Mouse (Mus musculus) embryonic facial prominence, embryonic 11.5 days (tissue): Measurements from ENCODE around the gene Gm6657. TPM values are rescaled to one million over a fixed set of nuclear protein-coding genes. Genes with fewer than 3 reads are reported as not detected.
A peak's percentile ranks its signal among the peaks of the same experiment; 100 is the strongest.

Experiments
- ATAC-seq: fragments of 200-750 bp; cut with Nextera tagmentation; replicated peaks from 2 replicates; pipeline ENCODE4 v1.8.0; 2017; ENCODE audit warnings: low read depth; ENCODE audit not compliant: insufficient number of reproducible peaks, low FRiP score, low TSS enrichment
- DNase-seq: peaks from one replicate; pipeline ENCODE4 v3.0.0-alpha.2; 2015; ENCODE audit warnings: low spot score
- H3K27ac ChIP-seq: fragments of 300-500 bp; sonication (generic); replicated peaks from 2 replicates; pipeline ENCODE4 v1.5.1; 2014; ENCODE audit warnings: mild to moderate bottlenecking, low read depth, low read length, control low read depth
- H3K27me3 ChIP-seq: fragments of 300-500 bp; sonication (generic); 2 replicates; pipeline ENCODE4 v1.6.1; 2014; ENCODE audit warnings: mild to moderate bottlenecking, low read length, moderate library complexity, mixed read lengths; ENCODE audit not compliant: control insufficient read depth, insufficient read depth
- H3K36me3 ChIP-seq: fragments of 300-500 bp; sonication (generic); replicated peaks from 2 replicates; pipeline ENCODE4 v1.6.1; 2014; ENCODE audit warnings: low read depth, mild to moderate bottlenecking, low read length, moderate library complexity, mixed read lengths; ENCODE audit not compliant: control insufficient read depth, insufficient read depth
- H3K4me1 ChIP-seq: fragments of 300-500 bp; sonication (generic); 2 replicates; pipeline ENCODE4 v1.6.1; 2014; ENCODE audit warnings: low read length, mixed read lengths; ENCODE audit not compliant: control insufficient read depth, insufficient read depth
- H3K4me2 ChIP-seq: fragments of 300-500 bp; sonication (generic); 2 replicates; pipeline ENCODE4 v1.6.1; 2014; ENCODE audit warnings: low read depth, mild to moderate bottlenecking, control low read depth, low read length, moderate library complexity
- H3K4me3 ChIP-seq: fragments of 300-500 bp; sonication (generic); 2 replicates; pipeline ENCODE4 v1.5.1; 2014; ENCODE audit warnings: low read depth, low read length, control low read depth
- H3K9ac ChIP-seq: fragments of 300-500 bp; sonication (generic); replicated peaks from 2 replicates; pipeline ENCODE4 v1.6.1; 2014; ENCODE audit warnings: mild to moderate bottlenecking, control low read depth, low read length
- H3K9me3 ChIP-seq: fragments of 300-500 bp; sonication (generic); replicated peaks from 2 replicates; pipeline ENCODE4 v1.6.1; 2016; ENCODE audit warnings: mild to moderate bottlenecking, low read length, inconsistent platforms, mixed read lengths; ENCODE audit not compliant: control insufficient read depth
- WGBS: fragments of 180-500 bp; shearing (Covaris S2); extraction: QIAGEN DNeasy Blood & Tissue Kit; methylation state at CpG from one replicate; pipeline ENCODE4 v1.1.7; 2014; 5-methylcytosine and 5-hydroxymethylcytosine counted together
- polyA plus RNA-seq: library from polyadenylated mRNA; unstranded; fragments of >200 nt; fragmentation: Nextera tagmentation; extraction: Ambion mirVana; gene quantifications from 2 replicates; pipeline ENCODE4 v1.2.1, GENCODE M21; 2014

The Gm6657 gene
- polyA plus RNA-seq, 1 experiment from 2014 or later, result not detected

DNA sequence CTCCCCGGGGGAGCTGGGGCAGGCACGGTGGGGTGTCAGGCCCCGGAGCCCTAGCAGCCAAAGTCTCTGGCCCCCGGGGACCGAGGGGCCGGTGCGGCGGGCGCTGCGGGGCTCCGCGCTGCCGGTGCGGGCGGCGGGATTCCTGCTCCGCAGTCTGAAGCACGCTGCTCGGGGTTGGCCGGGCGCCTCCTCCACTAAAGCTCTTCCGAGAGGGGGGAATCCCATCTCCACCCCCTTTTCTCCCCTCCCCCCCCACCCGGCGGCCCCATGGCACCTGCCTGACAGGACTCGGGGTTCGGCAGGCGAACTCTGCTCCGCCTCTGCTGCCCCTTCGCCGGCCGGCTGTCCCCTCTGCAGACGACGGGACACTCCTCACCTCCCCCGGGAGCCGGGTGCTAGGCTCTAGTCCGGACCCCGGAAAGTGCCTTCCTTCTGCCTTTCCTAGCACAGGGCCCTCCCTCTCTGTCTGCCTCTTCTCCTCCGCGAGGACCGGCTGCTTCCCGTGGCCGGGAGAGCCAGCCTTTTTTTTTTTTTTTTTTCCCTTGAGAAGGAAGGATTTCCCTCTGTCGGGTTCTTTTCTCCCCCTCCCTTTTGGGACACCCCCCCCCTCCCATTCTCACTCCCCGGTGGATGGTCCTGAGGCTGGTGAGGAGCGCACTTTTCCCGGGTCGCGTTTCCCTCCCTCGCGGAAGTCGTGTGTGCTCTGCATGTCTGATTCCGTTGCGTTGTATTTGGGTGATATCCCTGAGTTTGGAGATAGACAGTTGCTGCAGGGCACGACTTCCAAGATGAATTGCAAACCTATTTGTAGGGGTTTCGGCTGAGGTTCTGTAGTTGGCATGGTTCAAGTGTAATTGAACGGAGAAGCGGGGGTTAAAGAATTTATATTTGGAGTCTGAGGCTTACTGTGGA, 33.2 kb downstream of the Gm6657 start:
- peak overlapping the region; percentile 95; the same call in 1 of the 2 replicates for H3K27ac ChIP-seq
- peak overlapping the region; percentile 86 for H3K9ac ChIP-seq
- H3K27me3 ChIP-seq, result no peaks in the 10 kb centered on the region
- H3K4me1 ChIP-seq, result no peaks in the 10 kb centered on the region
- ATAC-seq (peak; percentile 26), DNase-seq (peak; percentile 36)
- WGBS, result under 1% methylated on average over 49 of the region's 57 CpGs
- peak overlapping the region; percentile 97 for H3K4me3 ChIP-seq
- no peaks in the 10 kb centered on the region for H3K9me3 ChIP-seq
- no peaks in the 10 kb centered on the region for H3K36me3 ChIP-seq
- H3K4me2 ChIP-seq, result peak overlapping the region; percentile 81

DNA sequence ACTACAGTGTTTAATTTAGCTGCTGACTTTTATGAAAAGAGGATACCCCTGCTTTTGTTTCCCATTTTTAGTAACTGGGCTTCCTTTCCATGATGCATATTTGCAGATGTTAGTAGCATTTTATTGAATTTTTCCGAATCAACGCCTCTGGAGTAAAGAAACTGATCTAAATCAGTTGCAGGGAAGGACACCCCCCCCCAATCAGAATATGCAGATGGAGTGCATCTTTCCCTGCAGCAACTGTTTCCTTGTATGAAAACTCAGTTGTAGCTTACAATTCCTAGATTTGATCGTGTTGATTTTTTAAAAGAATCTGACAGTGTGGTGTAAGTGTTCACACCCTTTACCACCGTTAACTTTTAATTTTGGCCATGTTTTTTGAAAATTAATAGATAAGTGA, 34.1 kb downstream of the Gm6657 start:
- Histone ChIP-seq H3K27ac (no peak overlapping the region), H3K27me3 (no peaks in the 10 kb centered on the region), H3K36me3 (no peaks in the 10 kb centered on the region), H3K4me1 (no peaks in the 10 kb centered on the region), H3K4me3 (no peak overlapping the region), H3K9me3 (no peaks in the 10 kb centered on the region), H3K4me2 (no peak overlapping the region), H3K9ac (no peak overlapping the region)
- WGBS, result 45% methylated on average over 4 of the region's 4 CpGs
- DNase-seq (no peak), ATAC-seq (no peak)

DNA sequence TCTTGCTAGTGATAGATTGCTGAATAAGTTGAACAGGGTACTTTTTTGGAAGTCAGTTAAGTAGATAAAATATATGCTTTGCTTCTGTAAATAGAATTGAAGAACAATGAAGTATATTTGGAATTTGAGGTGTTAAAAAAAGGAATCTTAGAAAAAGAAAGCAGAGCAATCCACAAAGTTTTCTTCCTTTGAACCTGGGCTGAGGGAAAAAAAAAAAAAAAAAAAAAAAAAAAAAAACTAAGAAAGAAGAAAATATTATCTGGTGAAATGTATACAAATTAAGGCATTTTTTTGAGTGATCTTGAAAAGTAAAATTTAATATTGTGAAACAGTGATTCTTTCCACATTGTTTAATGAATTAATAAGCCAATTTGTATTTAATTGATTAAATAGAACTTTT, 38.5 kb downstream of the Gm6657 start:
- H3K9me3 ChIP-seq, result no peaks in the 10 kb centered on the region
- H3K36me3 ChIP-seq, result no peaks in the 10 kb centered on the region
- no peak overlapping the region for H3K27ac ChIP-seq
- no peak for ATAC-seq
- no peak overlapping the region for H3K9ac ChIP-seq
- no peak overlapping the region for H3K4me3 ChIP-seq
- H3K4me2 ChIP-seq, result no peak overlapping the region
- DNase-seq, result no peak
- no peaks in the 10 kb centered on the region for H3K27me3 ChIP-seq
- H3K4me1 ChIP-seq, result no peaks in the 10 kb centered on the region

DNA sequence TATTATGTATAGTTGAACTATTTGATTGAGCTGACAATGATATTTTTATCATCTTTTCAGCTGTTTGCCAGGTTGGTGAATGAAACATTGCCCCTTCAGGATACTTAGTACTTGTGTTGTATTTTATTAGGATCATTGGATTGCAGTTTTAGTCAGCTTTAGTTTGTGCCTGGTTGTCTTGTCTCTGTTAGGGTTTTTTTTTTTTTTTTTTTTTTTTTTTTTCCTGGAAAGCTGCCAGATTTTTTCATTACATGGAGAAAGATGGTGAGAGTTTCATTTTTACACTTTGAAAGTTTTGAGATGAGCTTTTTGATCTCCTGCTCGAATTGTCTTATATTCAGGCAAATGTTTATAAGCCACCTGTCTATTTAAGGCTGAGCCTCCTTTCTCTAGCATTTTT, 54.3 kb downstream of the Gm6657 start:
- no peak overlapping the region for H3K27ac ChIP-seq
- H3K36me3 ChIP-seq, result no peaks in the 10 kb centered on the region
- no peak overlapping the region for H3K4me3 ChIP-seq
- no peak for DNase-seq
- H3K9me3 ChIP-seq, result no peaks in the 10 kb centered on the region
- no peaks in the 10 kb centered on the region for H3K27me3 ChIP-seq
- H3K4me1 ChIP-seq, result no peaks in the 10 kb centered on the region
- 58% methylated on average over 1 of the region's 1 CpGs for WGBS
- no peak for ATAC-seq
- no peak overlapping the region for H3K4me2 ChIP-seq
- no peak overlapping the region for H3K9ac ChIP-seq

DNA sequence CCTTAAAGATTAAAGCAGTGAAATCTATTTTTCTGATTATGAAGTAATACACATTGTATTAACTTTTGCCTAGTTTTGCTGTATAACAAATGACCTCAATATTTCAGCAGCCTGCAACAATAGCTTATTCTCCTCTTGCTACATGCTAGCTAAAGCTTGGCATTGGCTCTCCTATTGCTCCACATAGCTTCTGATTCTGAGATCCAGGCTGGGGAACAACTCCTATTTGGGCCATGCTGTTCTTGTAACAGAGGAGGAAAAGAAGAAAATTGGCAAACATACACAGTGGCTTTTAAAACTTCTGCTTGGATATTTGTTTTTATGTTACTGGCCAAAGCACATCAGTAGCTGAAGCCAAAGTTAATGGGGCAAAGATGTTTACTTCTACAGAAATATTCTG, 55.1 kb downstream of the Gm6657 start:
- no peak overlapping the region for H3K9ac ChIP-seq
- H3K4me1 ChIP-seq, result no peaks in the 10 kb centered on the region
- H3K4me3 ChIP-seq, result no peak overlapping the region
- no peaks in the 10 kb centered on the region for H3K36me3 ChIP-seq
- no peak overlapping the region for H3K4me2 ChIP-seq
- DNase-seq (no peak), ATAC-seq (no peak)
- no peak overlapping the region for H3K27ac ChIP-seq
- no peaks in the 10 kb centered on the region for H3K27me3 ChIP-seq
- H3K9me3 ChIP-seq, result no peaks in the 10 kb centered on the region

Other genes with a start within 250 kb of the Gm6657 start
- gene Gphn, start 32.1 kb downstream of the Gm6657 start, polyA plus RNA-seq, result 11.9 and 14.3 TPM in 2 replicates